Mouse (Mus musculus): Measurements from ENCODE around the gene Nhej1. TPM values are rescaled to one million over a fixed set of nuclear protein-coding genes. Genes with fewer than 3 reads are reported as not detected.

Gene Nhej1
- polyA plus RNA-seq (2014; fragmentation: Illumina TruSeq; extraction: RNeasy Lipid Tissue Mini Kit (QIAGEN cat#74804); ENCODE audit: low read depth, low replicate concordance) = 4.7 TPM

DNA sequence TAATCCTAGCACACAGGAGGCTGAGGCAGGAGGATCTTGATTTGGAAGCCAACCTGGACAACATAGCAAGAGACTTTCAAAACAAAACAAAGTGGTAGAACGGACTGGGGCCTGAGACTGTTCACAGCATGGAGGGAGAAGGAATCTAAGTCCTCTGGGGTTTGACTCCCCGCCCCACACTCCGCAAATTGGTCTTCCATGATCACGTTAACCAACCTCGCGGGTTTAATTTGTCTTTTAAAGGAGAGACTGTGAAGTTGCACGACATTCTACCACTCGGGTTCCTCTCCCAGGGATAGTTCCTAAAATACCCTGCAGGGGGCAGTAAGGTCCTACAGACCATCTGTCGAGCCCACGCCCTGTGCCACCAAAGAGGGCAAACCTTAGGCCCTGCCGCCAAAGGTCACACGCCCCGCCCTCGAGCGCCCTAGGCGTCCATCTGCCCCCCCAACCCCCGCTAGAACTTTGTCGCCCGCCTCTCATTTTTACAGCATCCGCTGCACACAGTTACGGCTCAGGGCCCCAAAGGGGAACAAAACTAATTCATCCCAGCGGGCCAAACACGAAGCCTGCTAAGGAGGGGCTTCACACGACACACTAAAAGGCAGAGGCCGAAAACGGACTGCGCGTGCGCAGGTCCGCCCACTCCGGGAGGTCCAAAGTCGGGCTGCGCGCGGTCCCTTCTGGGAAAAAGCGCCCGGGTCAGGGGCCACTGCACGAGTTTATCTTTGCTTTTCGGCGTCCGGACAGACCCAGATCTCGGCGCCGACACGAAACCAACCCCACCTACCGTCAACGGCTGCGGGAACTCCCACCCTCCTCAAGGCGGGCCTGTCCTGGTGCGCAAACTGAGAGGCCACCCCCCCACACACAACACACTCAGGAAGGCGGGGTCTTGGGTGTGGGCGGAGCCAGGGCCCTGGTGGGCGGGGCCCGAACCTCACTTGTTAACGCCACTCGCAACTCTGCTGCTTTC lies at the start of gene Nhej1:
Gene Nhej1 (minus strand): TSS at position 855 of the 976 bp plus-strand sequence.

DNA sequence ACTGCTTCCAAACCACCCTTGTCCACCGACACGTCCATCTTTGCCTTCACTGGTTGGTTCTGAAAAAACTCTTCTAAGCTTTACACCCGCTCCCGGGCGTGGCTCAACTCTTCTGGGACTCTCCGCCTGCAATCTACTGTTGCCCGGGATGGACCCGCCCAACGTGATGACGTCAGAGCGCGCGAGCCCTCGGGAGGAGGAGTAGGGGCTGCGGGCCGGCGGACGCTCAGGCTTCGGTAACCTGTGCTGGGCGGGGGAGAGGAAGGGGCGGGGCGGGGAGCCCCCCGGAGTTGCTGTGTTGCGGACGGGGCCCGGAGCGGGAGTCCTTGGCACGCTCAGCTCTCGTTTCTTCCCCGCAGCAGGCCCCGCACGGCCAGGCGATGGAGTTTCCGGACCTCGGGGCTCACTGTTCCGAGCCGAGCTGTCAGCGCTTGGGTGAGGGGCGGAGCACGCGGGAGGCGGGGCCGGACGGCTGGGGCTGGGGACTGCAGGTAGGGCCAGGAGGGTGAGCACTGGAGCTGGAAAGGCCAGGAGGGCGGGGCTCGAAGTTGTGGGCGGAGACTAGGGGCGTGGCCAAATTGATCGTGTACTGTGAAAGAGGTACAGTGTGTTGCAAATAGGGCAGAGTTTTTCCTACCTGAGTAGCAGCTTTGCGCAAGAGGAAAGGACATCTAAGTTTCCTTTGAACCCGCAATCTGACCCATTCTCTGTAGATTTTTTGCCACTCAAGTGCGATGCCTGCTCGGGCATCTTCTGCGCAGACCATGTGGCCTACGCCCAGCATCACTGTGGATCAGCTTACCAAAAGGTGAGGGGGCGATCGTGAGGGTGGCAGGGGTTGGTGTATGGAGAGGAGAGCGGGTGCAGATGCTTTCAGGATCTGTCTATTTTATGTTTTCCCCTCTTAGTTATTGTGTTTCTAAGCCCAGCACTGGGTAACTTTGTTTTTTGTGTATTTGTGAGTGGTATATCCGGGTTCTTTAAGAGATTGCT lies 43.8 kb upstream of the Nhej1 start, which contains the start of gene Zfand2b:
Gene Zfand2b (plus strand): TSS at position 175 of the 993 bp plus-strand sequence.

DNA sequence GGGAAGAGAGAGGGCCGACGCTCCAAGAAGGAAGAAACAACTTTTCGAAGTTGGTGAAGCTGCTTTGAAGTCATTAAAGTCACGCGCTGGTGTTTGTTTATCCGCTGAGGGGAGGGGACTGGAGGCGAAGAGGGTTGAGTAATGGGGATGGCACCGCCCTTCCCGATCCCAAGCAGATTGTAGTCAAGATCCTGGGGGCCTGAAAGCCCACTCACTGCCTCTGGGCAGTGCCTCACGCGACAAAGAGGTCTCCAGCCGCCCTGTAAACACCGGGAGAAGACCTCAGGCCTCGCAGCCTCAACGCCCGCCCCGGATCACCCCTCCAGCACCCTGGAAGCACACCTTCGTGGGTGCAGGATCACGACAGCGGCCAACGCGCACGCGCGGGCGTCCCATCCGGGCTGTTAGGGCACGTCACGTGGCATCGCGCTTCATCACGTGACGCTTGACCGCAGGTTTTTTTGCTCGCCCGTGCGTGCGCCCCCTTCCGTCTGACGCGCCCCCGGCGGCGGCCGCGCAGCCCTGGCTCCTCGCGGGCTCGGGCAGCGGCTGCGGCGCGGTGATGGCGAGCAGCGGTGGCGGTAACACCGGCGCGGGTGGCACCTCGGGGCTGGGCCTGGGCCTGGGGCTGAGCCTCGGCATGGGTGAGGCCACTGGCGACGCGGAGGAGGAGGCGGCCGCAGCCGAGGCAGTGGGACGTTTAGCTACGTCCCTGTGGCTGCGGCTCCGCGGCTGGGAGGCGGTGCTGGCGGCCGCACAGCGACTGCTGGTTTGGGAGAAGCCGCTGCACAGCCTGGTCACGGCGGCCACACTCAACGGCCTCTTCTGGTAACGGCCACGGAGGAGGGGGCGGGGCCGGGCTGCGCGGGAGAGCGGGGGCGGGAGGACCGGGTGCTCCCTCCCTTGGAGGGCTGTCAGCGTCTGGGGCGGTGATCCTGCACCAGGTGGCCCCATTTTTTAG lies 17.6 kb upstream of the Nhej1 start, which contains the start of the genes Cnppd1 and Retreg2:
Gene Cnppd1 (minus strand): TSS at position 411 of the 961 bp plus-strand sequence.
Gene Retreg2 (plus strand): TSS at position 478 of the 961 bp plus-strand sequence.

DNA sequence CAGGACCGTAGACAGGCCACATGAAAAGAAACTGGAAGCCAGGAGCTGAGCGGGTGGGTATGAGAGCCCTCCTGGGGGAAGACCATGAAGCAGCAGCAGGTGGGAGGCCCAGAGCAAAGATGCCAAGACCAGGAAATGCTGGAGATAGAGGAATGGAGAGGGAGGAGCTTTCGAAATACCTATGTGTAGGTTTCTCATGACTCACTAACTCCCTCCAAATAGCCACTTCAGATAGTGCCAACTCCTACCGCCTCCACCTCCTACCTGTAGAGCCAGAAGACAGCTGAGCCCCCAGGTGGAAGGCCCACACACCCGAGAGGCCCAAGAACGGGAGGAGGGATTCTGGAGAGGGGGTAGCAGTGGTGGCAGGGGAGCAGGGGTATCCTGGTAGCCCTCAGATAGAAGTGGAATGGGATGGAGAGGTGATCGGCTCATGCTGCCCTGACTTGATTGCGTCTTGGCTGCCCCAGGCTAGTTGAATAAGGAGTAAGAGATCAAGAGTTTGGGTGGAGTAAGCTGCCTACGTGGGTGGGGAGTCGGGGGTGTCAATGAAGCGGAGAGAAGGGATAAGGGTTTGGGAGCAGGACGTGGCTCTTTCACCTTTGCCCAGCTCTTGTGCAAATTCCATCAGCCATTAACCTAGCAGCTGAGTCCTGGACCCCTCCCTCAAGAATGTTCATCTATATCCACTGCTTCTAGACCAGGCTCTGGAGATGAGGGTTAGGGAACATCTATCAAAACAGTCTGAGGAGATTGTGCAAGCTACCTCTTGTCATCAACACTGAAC lies 8.6 kb upstream of the Nhej1 start, which contains the start of gene Slc23a3:
Gene Slc23a3 (minus strand): TSS at position 470 of the 787 bp plus-strand sequence.

DNA sequence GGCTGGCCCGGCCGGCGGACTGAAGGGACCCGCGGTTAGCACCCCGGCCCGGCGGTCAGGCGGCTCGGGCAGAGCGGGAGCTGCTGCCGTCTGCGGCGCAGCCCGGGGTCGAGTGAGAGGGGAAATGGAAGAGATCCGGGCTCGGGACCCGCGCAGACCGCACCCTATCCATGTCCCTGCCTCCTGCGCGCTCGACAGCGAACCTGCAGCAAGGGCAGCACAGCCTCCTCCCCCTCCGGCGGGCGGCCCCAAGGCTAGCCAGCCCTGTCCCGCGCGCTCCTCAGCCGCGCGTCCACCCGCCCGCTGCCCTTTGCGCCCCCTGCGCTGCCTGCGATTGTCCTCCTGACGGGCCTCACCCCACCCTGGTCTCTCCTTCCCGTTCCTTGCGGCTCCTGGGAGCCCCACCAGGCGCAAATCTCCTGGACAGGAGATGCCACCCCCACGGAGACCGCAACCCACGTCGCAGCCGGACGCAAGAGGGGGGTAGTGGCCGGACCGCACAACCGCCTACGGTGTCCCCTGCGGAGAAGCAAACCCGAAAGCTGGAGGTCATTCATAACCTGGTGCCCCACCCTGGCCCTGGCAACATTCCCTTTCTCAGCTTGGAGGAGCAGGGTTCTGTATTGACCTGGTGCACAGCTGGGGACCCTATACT lies 173.3 kb downstream of the Nhej1 start, which contains the start of gene Ihh:
Gene Ihh (minus strand): TSS at position 117 of the 655 bp plus-strand sequence.

DNA sequence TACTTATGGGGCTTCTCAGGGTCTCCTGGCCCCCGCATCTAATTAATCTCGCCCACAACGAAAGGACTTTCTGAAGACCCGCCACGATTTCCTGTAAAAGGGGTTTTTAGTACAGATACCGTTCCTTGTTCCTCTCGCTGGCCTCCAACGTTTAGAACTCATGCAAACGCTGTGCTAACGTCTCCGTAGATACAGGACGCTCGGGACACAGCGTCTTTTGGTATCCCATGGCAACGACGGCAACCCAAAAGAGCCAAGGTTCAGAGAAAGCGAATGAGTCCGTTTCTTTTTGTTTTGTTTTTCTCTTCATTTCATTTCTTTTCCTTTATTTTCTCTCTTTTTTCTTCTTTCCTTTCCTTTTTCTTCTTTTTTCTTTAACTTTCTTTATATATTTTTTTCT lies 189.6 kb downstream of the Nhej1 start, which contains the start of gene Cfap65:
Gene Cfap65 (minus strand): TSS at position 198 of the 400 bp plus-strand sequence.

Other genes with a start within 250 kb of the Nhej1 start
- gene Fev, start 239.8 kb downstream of the Nhej1 start, polyA plus RNA-seq (2014; fragmentation: Illumina TruSeq; extraction: RNeasy Lipid Tissue Mini Kit (QIAGEN cat#74804); ENCODE audit: low read depth, low replicate concordance) = not detected
- gene Cryba2, start 232.1 kb downstream of the Nhej1 start, polyA plus RNA-seq (2014; fragmentation: Illumina TruSeq; extraction: RNeasy Lipid Tissue Mini Kit (QIAGEN cat#74804); ENCODE audit: low read depth, low replicate concordance) = 1.1 TPM
- 8.1 TPM for gene Cfap65, start 189.6 kb downstream of the Nhej1 start, polyA plus RNA-seq (2014; fragmentation: Illumina TruSeq; extraction: RNeasy Lipid Tissue Mini Kit (QIAGEN cat#74804); ENCODE audit: low read depth, low replicate concordance)
- gene Ihh, start 173.5 kb downstream of the Nhej1 start, polyA plus RNA-seq (2014; fragmentation: Illumina TruSeq; extraction: RNeasy Lipid Tissue Mini Kit (QIAGEN cat#74804); ENCODE audit: low read depth, low replicate concordance) = 6.5 TPM
- 0.62 TPM for gene Slc23a3, start 8.7 kb upstream of the Nhej1 start, polyA plus RNA-seq (2014; fragmentation: Illumina TruSeq; extraction: RNeasy Lipid Tissue Mini Kit (QIAGEN cat#74804); ENCODE audit: low read depth, low replicate concordance)
- gene Cnppd1, start 17.5 kb upstream of the Nhej1 start, polyA plus RNA-seq (2014; fragmentation: Illumina TruSeq; extraction: RNeasy Lipid Tissue Mini Kit (QIAGEN cat#74804); ENCODE audit: low read depth, low replicate concordance) = 44.8 TPM
- 64.7 TPM for gene Retreg2, start 17.6 kb upstream of the Nhej1 start, polyA plus RNA-seq (2014; fragmentation: Illumina TruSeq; extraction: RNeasy Lipid Tissue Mini Kit (QIAGEN cat#74804); ENCODE audit: low read depth, low replicate concordance)
- 24.0 TPM for gene Zfand2b, start 43.4 kb upstream of the Nhej1 start, polyA plus RNA-seq (2014; fragmentation: Illumina TruSeq; extraction: RNeasy Lipid Tissue Mini Kit (QIAGEN cat#74804); ENCODE audit: low read depth, low replicate concordance)
- 17.0 TPM for gene Abcb6, start 55.2 kb upstream of the Nhej1 start, polyA plus RNA-seq (2014; fragmentation: Illumina TruSeq; extraction: RNeasy Lipid Tissue Mini Kit (QIAGEN cat#74804); ENCODE audit: low read depth, low replicate concordance)
- 26.4 TPM for gene Ankzf1, start 67.0 kb upstream of the Nhej1 start, polyA plus RNA-seq (2014; fragmentation: Illumina TruSeq; extraction: RNeasy Lipid Tissue Mini Kit (QIAGEN cat#74804); ENCODE audit: low read depth, low replicate concordance)
- gene Atg9a, start 67.0 kb upstream of the Nhej1 start, polyA plus RNA-seq (2014; fragmentation: Illumina TruSeq; extraction: RNeasy Lipid Tissue Mini Kit (QIAGEN cat#74804); ENCODE audit: low read depth, low replicate concordance) = 26.4 TPM
- gene Glb1l, start 85.6 kb upstream of the Nhej1 start, polyA plus RNA-seq (2014; fragmentation: Illumina TruSeq; extraction: RNeasy Lipid Tissue Mini Kit (QIAGEN cat#74804); ENCODE audit: low read depth, low replicate concordance) = 40.7 TPM
- gene Stk16, start 85.6 kb upstream of the Nhej1 start, polyA plus RNA-seq (2014; fragmentation: Illumina TruSeq; extraction: RNeasy Lipid Tissue Mini Kit (QIAGEN cat#74804); ENCODE audit: low read depth, low replicate concordance) = 100 TPM
- 55.1 TPM for gene Tuba4a, start 94.7 kb upstream of the Nhej1 start, polyA plus RNA-seq (2014; fragmentation: Illumina TruSeq; extraction: RNeasy Lipid Tissue Mini Kit (QIAGEN cat#74804); ENCODE audit: low read depth, low replicate concordance)
- not detected for gene A630095N17Rik, start 106.9 kb upstream of the Nhej1 start, polyA plus RNA-seq (2014; fragmentation: Illumina TruSeq; extraction: RNeasy Lipid Tissue Mini Kit (QIAGEN cat#74804); ENCODE audit: low read depth, low replicate concordance)
- gene Dnajb2, start 111.2 kb upstream of the Nhej1 start, polyA plus RNA-seq (2014; fragmentation: Illumina TruSeq; extraction: RNeasy Lipid Tissue Mini Kit (QIAGEN cat#74804); ENCODE audit: low read depth, low replicate concordance) = 54.8 TPM
- 0.16 TPM for gene Ptprn, start 139.3 kb upstream of the Nhej1 start, polyA plus RNA-seq (2014; fragmentation: Illumina TruSeq; extraction: RNeasy Lipid Tissue Mini Kit (QIAGEN cat#74804); ENCODE audit: low read depth, low replicate concordance)
- gene Resp18, start 153.2 kb upstream of the Nhej1 start, polyA plus RNA-seq (2014; fragmentation: Illumina TruSeq; extraction: RNeasy Lipid Tissue Mini Kit (QIAGEN cat#74804); ENCODE audit: low read depth, low replicate concordance) = not detected
- gene Dnpep, start 192.8 kb upstream of the Nhej1 start, polyA plus RNA-seq (2014; fragmentation: Illumina TruSeq; extraction: RNeasy Lipid Tissue Mini Kit (QIAGEN cat#74804); ENCODE audit: low read depth, low replicate concordance) = 85.7 TPM
- gene Des, start 235.1 kb upstream of the Nhej1 start, polyA plus RNA-seq (2014; fragmentation: Illumina TruSeq; extraction: RNeasy Lipid Tissue Mini Kit (QIAGEN cat#74804); ENCODE audit: low read depth, low replicate concordance) = 40.0 TPM

All from adipose tissue, adult 10 weeks (tissue).